Mouse (Mus musculus) MEL (cell line): ENCODE data around the gene Ncf2. TPM values are rescaled to one million over a fixed set of nuclear protein-coding genes. Genes with fewer than 3 reads are reported as not detected.

Source experiments
- DNase-seq: peaks from one replicate; pipeline ENCODE4 v3.0.0; 2011; ENCODE audit warnings: low read depth, low spot score
- H3K27ac ChIP-seq: 2 replicates; pipeline ENCODE4 v1.5.1; 2012; ENCODE audit warnings: low read depth, mild to moderate bottlenecking, control low read depth, low read length, moderate library complexity; ENCODE audit not compliant: control insufficient read depth
- H3K27me3 ChIP-seq, 2 experiments: fragments of 150-350 bp in 1 of 2; sonication (generic) in 1 of 2; 2 replicates each; pipeline ENCODE4 v1.6.1; 2012; ENCODE audit warnings: low read length in 2 of 2, mild to moderate bottlenecking in 2 of 2, improper control_type of control experiment in 1 of 2, moderate library complexity in 1 of 2; ENCODE audit not compliant: insufficient read depth in 2 of 2, control insufficient read depth in 1 of 2
- H3K36me3 ChIP-seq, 2 experiments: 2 replicates each; pipeline ENCODE4 v1.6.1; 2012 to 2014; ENCODE audit warnings: low read length in 2 of 2, improper control_type of control experiment in 1 of 2, inconsistent platforms in 1 of 2, mild to moderate bottlenecking in 1 of 2; ENCODE audit not compliant: insufficient read depth in 2 of 2, control insufficient read depth in 1 of 2
- H3K4me1 ChIP-seq, 2 experiments: fragments of 150-350 bp in 1 of 2; sonication (generic) in 1 of 2; 2 replicates each; pipeline ENCODE4 v1.6.1; 2012; ENCODE audit warnings: low read length in 2 of 2, improper control_type of control experiment in 1 of 2, mild to moderate bottlenecking in 1 of 2; ENCODE audit not compliant: insufficient read depth in 2 of 2, control insufficient read depth in 1 of 2
- H3K4me3 ChIP-seq, 2 experiments: fragments of 150-350 bp in 1 of 2; sonication (generic) in 1 of 2; 2 replicates each; pipeline ENCODE4 v1.5.1; 2012; ENCODE audit warnings: low read depth in 2 of 2, low read length in 2 of 2, mild to moderate bottlenecking in 2 of 2, moderate library complexity in 2 of 2, control low read depth in 1 of 2, improper control_type of control experiment in 1 of 2; ENCODE audit not compliant: control insufficient read depth in 1 of 2, insufficient read depth in 1 of 2
- H3K79me2 ChIP-seq: 2 replicates; pipeline ENCODE4 v1.6.1; 2012; ENCODE audit warnings: mild to moderate bottlenecking, low read length, moderate library complexity; ENCODE audit not compliant: control insufficient read depth, poor library complexity, insufficient read depth
- H3K9ac ChIP-seq: 2 replicates; pipeline ENCODE4 v1.6.1; 2012; ENCODE audit warnings: low read depth, mild to moderate bottlenecking, control low read depth, low read length, moderate library complexity; ENCODE audit not compliant: control insufficient read depth, poor library complexity, severe bottlenecking
- H3K9me3 ChIP-seq: fragments of 150-350 bp; sonication (generic); replicated peaks from 2 replicates; pipeline ENCODE4 v1.6.1; 2012; ENCODE audit warnings: mild to moderate bottlenecking, low read length, improper control_type of control experiment, moderate library complexity; ENCODE audit not compliant: insufficient read depth
- CHD2 ChIP-seq: IDR thresholded peaks from 2 replicates; pipeline ENCODE4 v1.6.1; 2011; ENCODE audit warnings: low read length, improper control_type of control experiment
- EP300 ChIP-seq, 2 experiments: IDR thresholded peaks; 2 replicates each; pipeline ENCODE4 v1.6.1; 2011; ENCODE audit warnings: improper control_type of control experiment in 2 of 2, low read length in 2 of 2, low read depth in 1 of 2, mild to moderate bottlenecking in 1 of 2
- GATA1 ChIP-seq: IDR thresholded peaks from 2 replicates; pipeline ENCODE4 v1.6.1; 2011; ENCODE audit warnings: low read depth, low read length, improper control_type of control experiment
- KAT2A ChIP-seq: conservative IDR thresholded peaks from 2 replicates; pipeline ENCODE4 v1.6.1; 2012; ENCODE audit warnings: low read depth, low read length, improper control_type of control experiment, inconsistent platforms
- MAFK ChIP-seq: IDR thresholded peaks from 2 replicates; pipeline ENCODE4 v1.6.1; 2011; ENCODE audit warnings: low read depth, mild to moderate bottlenecking, low read length, improper control_type of control experiment, borderline replicate concordance
- MAZ ChIP-seq: IDR thresholded peaks from 2 replicates; pipeline ENCODE4 v1.6.1; 2012; ENCODE audit warnings: low read depth, mild to moderate bottlenecking, inconsistent platforms, low read length, improper control_type of control experiment
- MYB ChIP-seq: IDR thresholded peaks from 2 replicates; pipeline ENCODE4 v1.6.1; 2011; ENCODE audit warnings: mild to moderate bottlenecking, low read depth, low read length, improper control_type of control experiment
- NRF1 ChIP-seq: IDR thresholded peaks from 2 replicates; pipeline ENCODE4 v1.6.1; 2014; ENCODE audit warnings: low read depth, mild to moderate bottlenecking, inconsistent platforms, low read length, improper control_type of control experiment, moderate library complexity; ENCODE audit not compliant: poor library complexity, insufficient read depth, severe bottlenecking
- POLR2A ChIP-seq, 2 experiments: IDR thresholded peaks; 2 replicates each; pipeline ENCODE4 v1.6.1; 2011 to 2012; ENCODE audit warnings: low read length in 2 of 2, mild to moderate bottlenecking in 2 of 2, control low read depth in 1 of 2, improper control_type of control experiment in 1 of 2, low read depth in 1 of 2, moderate library complexity in 1 of 2; ENCODE audit not compliant: control insufficient read depth in 1 of 2, insufficient read depth in 1 of 2, poor library complexity in 1 of 2
- POLR2AphosphoS5 ChIP-seq: IDR thresholded peaks from 2 replicates; pipeline ENCODE4 v1.6.1; 2012; ENCODE audit warnings: low read depth, borderline replicate concordance, mild to moderate bottlenecking, inconsistent platforms, low read length, moderate library complexity, mixed read lengths
- RCOR1 ChIP-seq: IDR thresholded peaks from 2 replicates; pipeline ENCODE4 v1.6.1; 2012; ENCODE audit warnings: low read depth, mild to moderate bottlenecking, inconsistent platforms, low read length, improper control_type of control experiment
- SIN3A ChIP-seq: IDR thresholded peaks from 2 replicates; pipeline ENCODE4 v1.6.1; 2012; ENCODE audit warnings: low read length, improper control_type of control experiment, inconsistent platforms
- TAL1 ChIP-seq: IDR thresholded peaks from 2 replicates; pipeline ENCODE4 v1.6.1; 2012; ENCODE audit warnings: mild to moderate bottlenecking, inconsistent platforms, low read length, moderate library complexity, mixed read lengths
- UBTF ChIP-seq: IDR thresholded peaks from 2 replicates; pipeline ENCODE4 v1.6.1; 2012; ENCODE audit warnings: low read depth, mild to moderate bottlenecking, inconsistent platforms, low read length, improper control_type of control experiment, moderate library complexity, borderline replicate concordance; ENCODE audit not compliant: insufficient read depth
- USF2 ChIP-seq, 2 experiments: IDR thresholded peaks; 2 replicates each; pipeline ENCODE4 v1.6.1; 2011 to 2012; ENCODE audit warnings: improper control_type of control experiment in 2 of 2, low read length in 2 of 2, borderline replicate concordance in 1 of 2, inconsistent platforms in 1 of 2, low read depth in 1 of 2, mild to moderate bottlenecking in 1 of 2; ENCODE audit not compliant: insufficient read depth in 1 of 2
- ZKSCAN1 ChIP-seq: IDR thresholded peaks from 2 replicates; pipeline ENCODE4 v1.6.1; 2012; ENCODE audit warnings: low read depth, mild to moderate bottlenecking, inconsistent platforms, low read length, improper control_type of control experiment, moderate library complexity
- ZMIZ1 ChIP-seq: IDR thresholded peaks from 2 replicates; pipeline ENCODE4 v1.6.1; 2012; ENCODE audit warnings: low read depth, mild to moderate bottlenecking, inconsistent platforms, low read length, improper control_type of control experiment, moderate library complexity
- polyA plus RNA-seq, 2 experiments: library from polyadenylated mRNA; stranded (reverse) in 1 of 2; unstranded in 1 of 2; fragments of >175 nt in 1 of 2; fragments of >200 nt in 1 of 2; gene quantifications; 2 replicates each; pipeline versions ENCODE4 v1.2.1 to v1.2.4; 2012; ENCODE audit warnings: low replicate concordance in 2 of 2, low read depth in 1 of 2; ENCODE audit not compliant: insufficient read length in 2 of 2, insufficient read depth in 1 of 2, missing spikeins in 1 of 2
- total RNA-seq: library from RNA; depleted of rRNA; stranded (reverse); fragments of 300-350 nt; gene quantifications from 2 replicates; pipeline ENCODE4 v1.2.3, GENCODE M21; 2012

Gene Ncf2
- total and polyA plus RNA-seq, 3 experiments: 41.8 to 49.2 TPM; not detected in 1

- Histone ChIP-seq H3K36me3 (peaks cover 0 to 71% of the 10 kb centered on the region in 2 experiments; a peak in 3 of 4 replicates), H3K27me3 (no peaks in the 10 kb centered on the region), H3K27ac (no peak overlapping the region), H3K4me3 (no peak overlapping the region), H3K9ac (no peak overlapping the region), H3K79me2 (no peaks in the 10 kb centered on the region), H3K9me3 (no peaks in the 10 kb centered on the region), H3K4me1 (no peaks in the 10 kb centered on the region)
- DNase-seq: no peak
- TF ChIP-seq EP300 (IDR thresholded peaks at IDR 0.05; ENCODE audit: low read depth in 1 of 2, low read length in 2 of 2) (no peak), MYB (no peak), RCOR1 (no peak), ZMIZ1 (no peak), MAFK (no peak), CHD2 (no peak), TAL1 (no peak), GATA1 (no peak), SIN3A (no peak), POLR2AphosphoS5 (no peak), POLR2A (IDR thresholded peaks at IDR 0.05; ENCODE audit: control insufficient read depth in 1 of 2, insufficient read depth in 1 of 2, low read depth in 1 of 2, low read length in 2 of 2, poor library complexity in 1 of 2) (no peak), NRF1 (no peak), USF2 (IDR thresholded peaks at IDR 0.05; ENCODE audit: borderline replicate concordance in 1 of 2, insufficient read depth in 1 of 2, low read depth in 1 of 2, low read length in 2 of 2) (no peak), KAT2A (no peak)
Observed at GRCm38 (mm10) chr1:152845211-152845730, 45.3 kb downstream of the Ncf2 start.

DNA sequence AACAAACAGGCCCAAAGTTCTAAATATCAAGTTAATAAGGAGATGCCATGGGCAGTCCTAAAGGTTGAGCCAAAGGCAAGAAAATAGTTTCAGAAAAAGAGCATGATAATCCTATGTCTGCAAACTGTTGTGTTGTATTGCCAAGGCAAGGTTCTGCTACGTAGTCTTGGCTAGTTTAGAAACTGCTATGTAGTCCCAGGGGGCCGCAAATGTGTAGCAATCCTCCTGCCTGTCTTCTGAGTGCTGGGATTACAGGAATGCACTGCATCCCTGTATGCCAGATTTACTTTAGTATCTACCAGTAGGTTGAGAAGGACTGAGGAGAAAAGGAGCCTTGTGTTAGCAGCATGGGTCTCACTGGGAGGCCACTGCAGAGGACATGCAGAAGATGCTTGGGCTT is 46.9 kb downstream of the Ncf2 start:
- Histone ChIP-seq H3K4me3 (no peak overlapping the region), H3K36me3 (peaks cover 0 to 70% of the 10 kb centered on the region in 2 experiments; a peak in 3 of 4 replicates), H3K9me3 (no peaks in the 10 kb centered on the region), H3K27me3 (no peaks in the 10 kb centered on the region), H3K79me2 (no peaks in the 10 kb centered on the region), H3K4me1 (no peaks in the 10 kb centered on the region), H3K9ac (no peak overlapping the region), H3K27ac (no peak overlapping the region)
- no peak for DNase-seq
- TF ChIP-seq MAZ (no peak), UBTF (no peak), NRF1 (no peak), ZKSCAN1 (no peak)
